Mouse (Mus musculus): Measurements from ENCODE around the gene Gpr61. TPM values are rescaled to one million over a fixed set of nuclear protein-coding genes. Genes with fewer than 3 reads are reported as not detected.

Gene Gpr61
- 0.03 and 0.07 TPM in 2 replicates for polyA plus RNA-seq (2012; ENCODE audit: low replicate concordance)

GRCm38 (mm10) chr3:108154656-108155055, at the start of gene Gpr61:
TSS of gene Gpr61 (minus strand) at chr3:108154882.

DNA sequence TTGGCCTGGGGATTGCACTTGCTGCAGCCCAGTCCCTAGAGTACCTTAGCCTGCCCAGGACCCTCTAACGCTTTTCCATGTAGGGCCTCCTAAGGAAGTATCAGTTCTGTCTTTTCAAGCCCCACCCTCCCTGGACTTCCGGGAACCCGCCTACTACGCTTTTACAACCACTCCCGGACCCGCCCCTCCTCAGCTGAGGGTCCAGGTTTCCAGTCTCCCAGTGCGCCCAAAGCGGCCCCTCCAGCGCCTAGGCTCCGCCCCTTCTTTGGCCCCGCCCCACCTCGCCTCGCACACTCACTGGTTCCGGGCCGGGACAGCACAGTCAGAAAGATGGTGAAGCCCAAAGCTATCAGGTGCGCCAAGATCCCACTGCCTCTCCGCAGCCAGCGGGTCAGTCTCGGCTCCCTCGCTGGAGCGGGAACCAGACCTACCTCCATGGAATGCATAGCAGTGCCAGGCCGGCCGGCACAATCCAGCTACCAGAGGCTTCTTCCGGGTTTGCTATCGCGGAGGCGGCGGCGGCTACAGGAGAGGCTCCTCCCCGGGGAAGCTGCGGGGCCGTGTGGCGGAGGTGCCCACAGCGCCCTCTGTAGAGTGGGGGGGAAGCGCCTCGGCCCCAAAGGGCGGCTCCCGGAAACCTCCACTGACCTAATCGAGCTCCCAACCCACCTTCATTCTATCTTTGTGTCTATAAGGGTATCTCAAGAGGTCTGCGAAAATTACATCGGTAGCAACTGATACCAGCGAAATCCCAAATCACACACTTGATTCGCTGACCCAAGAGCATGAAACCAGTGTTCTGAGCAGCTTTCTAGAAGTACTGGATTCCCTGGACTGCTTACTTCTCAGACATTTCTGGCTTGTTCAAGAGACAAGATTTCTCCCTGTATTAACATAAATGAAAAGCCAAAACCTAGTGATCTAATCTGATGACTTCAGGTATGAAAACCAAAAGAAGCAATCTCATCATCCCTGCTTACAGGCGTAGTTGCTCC, 45.9 kb upstream of the Gpr61 start, which contains the start of gene Cyb561d1:
Gene Cyb561d1, minus strand, starts transcription at position 884 of the 995 bp plus-strand sequence.

DNA sequence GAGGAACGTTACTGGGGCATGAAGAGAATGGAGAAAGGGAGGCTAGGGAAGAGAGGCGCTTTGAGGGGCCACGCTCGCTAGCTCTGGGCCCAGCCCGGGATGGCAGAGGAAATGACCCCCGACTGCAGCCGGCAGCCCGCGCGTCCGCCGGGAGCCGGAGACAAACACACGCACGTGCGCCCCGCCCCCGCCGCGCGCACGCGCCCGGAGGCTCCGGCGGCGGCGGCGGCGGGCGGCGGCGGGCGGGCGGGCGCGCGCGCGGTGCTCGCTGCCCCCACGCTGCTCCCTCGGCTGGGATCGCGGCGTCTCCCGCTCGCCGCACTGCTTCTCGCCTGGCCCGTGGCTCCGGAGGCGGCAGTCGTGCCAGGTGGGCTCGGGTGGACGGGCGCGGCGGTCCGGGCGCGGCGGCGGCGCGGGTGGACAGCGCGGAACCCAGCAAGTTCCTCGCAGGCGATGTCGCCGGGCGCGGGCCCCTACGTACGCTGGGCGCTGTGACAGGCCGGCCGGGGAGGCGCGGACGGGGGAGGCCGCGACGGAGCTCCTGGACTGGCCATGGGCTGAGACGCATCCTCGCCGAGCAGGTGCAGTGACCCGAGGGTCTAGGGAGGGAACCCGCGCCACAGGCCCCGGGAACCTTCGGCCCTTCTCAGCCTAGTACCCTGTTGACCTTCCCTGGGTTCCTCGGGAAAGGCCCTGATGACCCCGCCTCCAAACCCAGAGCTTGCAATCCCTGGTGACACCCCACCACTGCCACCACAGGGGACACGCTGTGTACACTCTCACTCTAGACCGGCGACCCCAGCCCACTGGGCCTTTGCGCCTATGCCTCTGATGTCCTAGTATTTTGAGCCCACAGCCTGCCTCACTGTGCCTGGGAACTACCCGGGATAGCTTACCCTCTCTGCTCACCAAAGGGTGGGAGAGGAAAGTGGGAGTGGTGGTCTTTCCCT, 31.7 kb upstream of the Gpr61 start, which contains the start of gene Amigo1:
Gene Amigo1, plus strand, starts transcription at position 238 of the 950 bp plus-strand sequence.

DNA sequence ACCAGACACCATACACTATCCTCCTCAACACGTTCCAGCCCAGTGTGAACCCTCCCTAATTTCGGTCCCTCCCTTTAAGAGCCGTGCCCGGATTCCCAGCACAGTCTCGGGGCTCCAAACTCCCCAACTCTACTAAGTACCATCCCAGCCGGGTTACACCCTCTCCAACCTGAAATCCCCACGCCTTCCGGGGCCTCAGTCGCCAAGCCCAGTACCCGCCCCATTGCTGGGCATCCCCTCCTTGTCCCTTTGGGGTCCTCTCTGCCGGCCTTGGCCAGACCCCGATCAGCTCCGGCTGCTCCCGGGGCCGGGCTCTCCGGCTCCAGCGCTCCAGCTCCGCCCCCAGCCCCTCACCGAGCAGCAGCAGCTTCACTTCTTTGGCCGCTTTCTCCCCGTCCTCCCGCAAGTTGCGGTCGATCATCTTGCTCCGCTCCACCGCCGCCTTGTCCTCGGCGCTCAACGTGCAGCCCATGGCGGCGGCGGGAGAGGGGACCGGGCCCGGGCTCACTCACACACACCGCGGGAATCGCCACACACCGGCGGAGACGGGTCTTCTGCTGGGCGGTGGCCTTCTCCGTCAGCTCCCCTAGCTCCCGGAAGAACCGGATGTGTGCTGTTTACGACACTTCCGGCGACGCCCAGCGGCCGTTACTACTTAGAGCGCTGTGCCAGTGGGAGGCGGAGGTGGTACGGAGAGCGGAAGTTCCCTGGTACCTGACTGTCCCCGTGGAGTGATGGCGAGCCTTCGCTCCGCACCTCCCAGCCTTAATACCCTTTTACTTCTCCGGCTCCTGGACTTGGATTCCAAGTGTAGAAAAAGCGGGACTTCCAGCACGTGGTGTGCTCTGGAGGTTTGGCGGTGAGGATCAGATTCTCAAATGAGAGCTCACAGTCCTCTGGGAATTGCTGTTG, 8.9 kb downstream of the Gpr61 start, which contains the start of gene Gnai3:
Gene Gnai3, minus strand, starts transcription at position 613 of the 912 bp plus-strand sequence.

Other genes starting within 250 kb of the Gpr61 start
- 0.47 TPM in 1 of 2 replicates, not detected in the other for gene Gstm7, start 223.1 kb downstream of the Gpr61 start, polyA plus RNA-seq (2012; ENCODE audit: low replicate concordance)
- not detected in 2 replicates for gene Gstm6, start 211.1 kb downstream of the Gpr61 start, polyA plus RNA-seq (2012; ENCODE audit: low replicate concordance)
- not detected in 2 replicates for gene Gstm3, start 185.6 kb downstream of the Gpr61 start, polyA plus RNA-seq (2012; ENCODE audit: low replicate concordance)
- gene Gstm2, start 168.4 kb downstream of the Gpr61 start, polyA plus RNA-seq (2012; ENCODE audit: low replicate concordance): 0.15 TPM in 1 of 2 replicates, not detected in the other
- 84.3 and 224 TPM in 2 replicates for gene Gstm1, start 136.9 kb downstream of the Gpr61 start, polyA plus RNA-seq (2012; ENCODE audit: low replicate concordance)
- gene Gstm4, start 110.0 kb downstream of the Gpr61 start, polyA plus RNA-seq (2012; ENCODE audit: low replicate concordance): 1.4 and 3.0 TPM in 2 replicates
- 39.0 and 70.0 TPM in 2 replicates for gene Ampd2, start 68.2 kb downstream of the Gpr61 start, polyA plus RNA-seq (2012; ENCODE audit: low replicate concordance)
- 0.13 TPM in 1 of 2 replicates, not detected in the other for gene Gnat2, start 62.1 kb downstream of the Gpr61 start, polyA plus RNA-seq (2012; ENCODE audit: low replicate concordance)
- 11.0 and 14.2 TPM in 2 replicates for gene Gnai3, start 8.7 kb downstream of the Gpr61 start, polyA plus RNA-seq (2012; ENCODE audit: low replicate concordance)
- 3.0 and 3.7 TPM in 2 replicates for gene Amigo1, start 31.5 kb upstream of the Gpr61 start, polyA plus RNA-seq (2012; ENCODE audit: low replicate concordance)
- gene Cyb561d1, start 46.3 kb upstream of the Gpr61 start, polyA plus RNA-seq (2012; ENCODE audit: low replicate concordance): 13.5 and 17.0 TPM in 2 replicates
- 20.8 and 24.5 TPM in 2 replicates for gene Atxn7l2, start 56.1 kb upstream of the Gpr61 start, polyA plus RNA-seq (2012; ENCODE audit: low replicate concordance)
- not detected in 2 replicates for gene Sypl2, start 71.8 kb upstream of the Gpr61 start, polyA plus RNA-seq (2012; ENCODE audit: low replicate concordance)
- gene Psma5, start 102.0 kb upstream of the Gpr61 start, polyA plus RNA-seq (2012; ENCODE audit: low replicate concordance): 1.6 and 4.8 TPM in 2 replicates
- 8.5 and 14.4 TPM in 2 replicates for gene Sort1, start 129.2 kb upstream of the Gpr61 start, polyA plus RNA-seq (2012; ENCODE audit: low replicate concordance)
- gene Mybphl, start 210.0 kb upstream of the Gpr61 start, polyA plus RNA-seq (2012; ENCODE audit: low replicate concordance): not detected in 2 replicates
- 2.0 and 4.1 TPM in 2 replicates for gene Psrc1, start 229.0 kb upstream of the Gpr61 start, polyA plus RNA-seq (2012; ENCODE audit: low replicate concordance)

Data from hematopoietic multipotent progenitor cell, adult 10-12 weeks (in vitro differentiated cells).